ENCODE assay signal across 8 mouse cellular contexts in genomic region chr11:16950976-16951760, GRCm38 (mm10). TPM values are rescaled to one million over a fixed set of nuclear protein-coding genes. Genes with fewer than 3 reads are reported as not detected.
DNase-seq lines count a peak whose midpoint lies in the region; ATAC-seq lines count a peak whose summit lies in the region.

Gene Fbxo48 (plus strand): TSS chr11:16951375.

- ATAC-seq in CD4-positive, CD25-positive, alpha-beta regulatory T cell, adult 4 months = peak; percentile 98
- peak; percentile 100 for ATAC-seq in heart, embryonic 14.5 days (ENCODE audit: insufficient number of reproducible peaks, insufficient read depth, low FRiP score, low read depth)
- peak; percentile 99 for ATAC-seq in liver, embryonic 13.5 days (ENCODE audit: low read depth)
- ATAC-seq in stomach, embryonic 16.5 days (ENCODE audit: insufficient read depth, low FRiP score) = peak; percentile 100

- no peaks in the 10 kb centered on the region for H3K9me3 ChIP-seq in heart, embryonic 14.5 days (ENCODE audit: control insufficient read depth, low read length)
- H3K9me3 ChIP-seq in liver, embryonic 13.5 days (replicated peaks) = no peaks in the 10 kb centered on the region
- H3K9me3 ChIP-seq in stomach, embryonic 16.5 days (replicated peaks; ENCODE audit: control insufficient read depth, low read length) = no peaks in the 10 kb centered on the region

- peak; percentile 99 for DNase-seq in c-Kit-negative CD71-positive TER-119-positive erythroid progenitor cells, embryonic 14.5 days (ENCODE audit: low read depth, low spot score)
- DNase-seq in fibroblast of lung, adult 2 months (ENCODE audit: low read depth) = peak; percentile 99
- DNase-seq in kidney, postnatal 14 days = peak; percentile 97
- DNase-seq in liver, embryonic 13.5 days = peak; percentile 97
- peak; percentile 95 for DNase-seq in neural tube, embryonic 10.5 days (ENCODE audit: extremely low spot score, low spot score)

- peak within 1 kb of the TSS; percentile 86 for H3K9ac ChIP-seq in heart, embryonic 14.5 days (ENCODE audit: low read length)
- peak within 1 kb of the TSS; percentile 93 for H3K9ac ChIP-seq in liver, embryonic 13.5 days
- H3K9ac ChIP-seq in stomach, embryonic 16.5 days (ENCODE audit: low read length) = peak within 1 kb of the TSS; percentile 84

- H3K36me3 ChIP-seq in heart, embryonic 14.5 days (ENCODE audit: control insufficient read depth, insufficient read depth, low read length) = no peaks in the 10 kb centered on the region
- H3K36me3 ChIP-seq in liver, embryonic 13.5 days = 0 out of 2 replicates have a peak, but pooled peaks cover 5% of the 10 kb centered on the region
- no peaks in the 10 kb centered on the region for H3K36me3 ChIP-seq in stomach, embryonic 16.5 days (ENCODE audit: control insufficient read depth, insufficient read depth, low read length)

- H3K27ac ChIP-seq in heart, embryonic 14.5 days (replicated peaks in 1 of 2; ENCODE audit: control insufficient read depth in 1 of 2, insufficient read depth in 1 of 2, low read depth in 2 of 2, low read length in 2 of 2) = peak within 1 kb of the TSS; percentile 60 to 61
- H3K27ac ChIP-seq in liver, embryonic 13.5 days = peak within 1 kb of the TSS; percentile 82
- peak within 1 kb of the TSS; percentile 77 for H3K27ac ChIP-seq in stomach, embryonic 16.5 days (ENCODE audit: low read length)

- peaks cover 0 to 16% of the 10 kb centered on the region in 2 experiments; a peak in 3 of 4 replicates for H3K4me1 ChIP-seq in heart, embryonic 14.5 days (ENCODE audit: control insufficient read depth in 2 of 2, insufficient read depth in 2 of 2, low read length in 2 of 2)
- peaks cover 48% of the 10 kb centered on the region for H3K4me1 ChIP-seq in liver, embryonic 13.5 days (replicated peaks)
- H3K4me1 ChIP-seq in stomach, embryonic 16.5 days (ENCODE audit: control insufficient read depth, insufficient read depth, low read length) = peaks cover 15% of the 10 kb centered on the region; the same call in 1 of the 2 replicates

- no peaks in the 10 kb centered on the region for H3K27me3 ChIP-seq in heart, embryonic 14.5 days (ENCODE audit: control insufficient read depth, insufficient read depth, low read length)
- no peaks in the 10 kb centered on the region for H3K27me3 ChIP-seq in liver, embryonic 13.5 days
- no peaks in the 10 kb centered on the region for H3K27me3 ChIP-seq in stomach, embryonic 16.5 days (ENCODE audit: control insufficient read depth, insufficient read depth, low read length)

- peak within 1 kb of the TSS; percentile 81 for H3K4me2 ChIP-seq in heart, embryonic 14.5 days (ENCODE audit: low read length)
- H3K4me2 ChIP-seq in liver, embryonic 13.5 days = peak within 1 kb of the TSS; percentile 84
- peak within 1 kb of the TSS; percentile 90 for H3K4me2 ChIP-seq in stomach, embryonic 16.5 days (ENCODE audit: low read depth, low read length)

- WGBS in heart, embryonic 14.5 days = under 1% methylated on average over 38 of the region's 38 CpGs
- WGBS in liver, embryonic 13.5 days (ENCODE audit: insufficient replicate concordance) = under 1% methylated on average over 38 of the region's 38 CpGs
- WGBS in stomach, embryonic 16.5 days = under 1% methylated on average over 38 of the region's 38 CpGs

- peak within 1 kb of the TSS; percentile 73 to 81 for H3K4me3 ChIP-seq in heart, embryonic 14.5 days (ENCODE audit: control insufficient read depth in 1 of 2, insufficient read depth in 1 of 2, low read depth in 1 of 2, low read length in 2 of 2)
- H3K4me3 ChIP-seq in liver, embryonic 13.5 days (replicated peaks) = peak within 1 kb of the TSS; percentile 86
- H3K4me3 ChIP-seq in stomach, embryonic 16.5 days (replicated peaks; ENCODE audit: low read length) = peak within 1 kb of the TSS; percentile 85

RNA-seq across cellular contexts. Expression of gene Fbxo48, which starts in this region (rescaled TPM):
- under 1 TPM in 1 of 2 experiments, not detected in 1; 0.38 TPM for polyA plus RNA-seq in CD4-positive, CD25-positive, alpha-beta regulatory T cell, adult 4 months (2017; shearing (Covaris generic))
- 1.1 and 1.3 TPM in 2 replicates for polyA plus RNA-seq in heart, embryonic 14.5 days (2014; fragmentation: Nextera tagmentation; extraction: Ambion mirVana)
- 1.8 TPM in 2 replicates for polyA plus RNA-seq in liver, embryonic 13.5 days (2015; fragmentation: Nextera tagmentation; extraction: Ambion mirVana)
- 1.2 and 1.6 TPM in 2 replicates for polyA plus RNA-seq in stomach, embryonic 16.5 days (2015; fragmentation: Nextera tagmentation; extraction: Ambion mirVana)

Comparison
In these comparisons a context has a peak if more than half of its experiments do, and no peak if none do; other contexts are left out.
1. Peak in every context shown above with its lines: DNase-seq, ATAC-seq, H3K4me3 ChIP-seq and H3K27ac ChIP-seq.
2. Peak in ATAC-seq in CD4-positive, CD25-positive, alpha-beta regulatory T cell, adult 4 months; RNA of the gene not detected or under 1 TPM.